Mouse (Mus musculus): ENCODE data around the gene Tepsin. TPM values are rescaled to one million over a fixed set of nuclear protein-coding genes. Genes with fewer than 3 reads are reported as not detected.

The Tepsin gene
- 10 to 100 TPM; 19.3 to 19.7 TPM for total RNA-seq (2021)
- long read RNA-seq, transcript Tepsin-202 (13 exons, 2,770 nt) = major isoform, 10 of 21 reads
- long read RNA-seq, partial matches to known transcripts = 6 of 21 reads
- long read RNA-seq, other reads (novel, unspliced or antisense) = 5 of 21 reads

GRCm38 (mm10) chr11:120098588-120099511 is at the start of gene Tepsin, which contains the start of gene Ndufaf8:
Gene Tepsin, minus strand, starts transcription at chr11:120098731.
Gene Ndufaf8, plus strand, starts transcription at chr11:120098928.
- peak; percentile 100 for DNase-seq (ENCODE audit: low spot score in 2 of 2)

GRCm38 (mm10) chr11:120143708-120144497 is 45.4 kb upstream of the Tepsin start:
- DNase-seq (ENCODE audit: low spot score in 2 of 2) = no peak

GRCm38 (mm10) chr11:120142601-120143051 is 44.1 kb upstream of the Tepsin start:
- DNase-seq (ENCODE audit: low spot score in 2 of 2) = peak in 1 of 2 experiments; percentile 55

- DNase-seq (ENCODE audit: low spot score in 2 of 2) = no peak
Measured at GRCm38 (mm10) chr11:120140255-120140654, 41.7 kb upstream of the Tepsin start.

GRCm38 (mm10) chr11:120139309-120139731 is 40.8 kb upstream of the Tepsin start:
- DNase-seq (ENCODE audit: low spot score in 2 of 2) = no peak

GRCm38 (mm10) chr11:120137625-120138004 is 39.1 kb upstream of the Tepsin start:
- DNase-seq (ENCODE audit: low spot score in 2 of 2) = no peak

- peak; percentile 50 to 66 for DNase-seq (ENCODE audit: low spot score in 2 of 2)
Measured at GRCm38 (mm10) chr11:120136796-120137624, 38.5 kb upstream of the Tepsin start.

GRCm38 (mm10) chr11:120136195-120136594 is 37.7 kb upstream of the Tepsin start:
- DNase-seq (ENCODE audit: low spot score in 2 of 2) = no peak

GRCm38 (mm10) chr11:120134847-120135530 is 36.5 kb upstream of the Tepsin start:
- no peak for DNase-seq (ENCODE audit: low spot score in 2 of 2)

GRCm38 (mm10) chr11:120134148-120134547 is 35.6 kb upstream of the Tepsin start:
- DNase-seq (ENCODE audit: low spot score in 2 of 2) = no peak

GRCm38 (mm10) chr11:120129281-120129680 is 30.8 kb upstream of the Tepsin start:
- DNase-seq (ENCODE audit: low spot score in 2 of 2) = no peak

- no peak for DNase-seq (ENCODE audit: low spot score in 2 of 2)
Measured at GRCm38 (mm10) chr11:120126845-120127244, 28.3 kb upstream of the Tepsin start.

GRCm38 (mm10) chr11:120122126-120122525 is 23.6 kb upstream of the Tepsin start:
- no peak for DNase-seq (ENCODE audit: low spot score in 2 of 2)

- peak; percentile 82 to 87 for DNase-seq (ENCODE audit: low spot score in 2 of 2)
Measured at GRCm38 (mm10) chr11:120120642-120121420, 22.3 kb upstream of the Tepsin start.

GRCm38 (mm10) chr11:120119936-120120541 is 21.5 kb upstream of the Tepsin start:
- no peak for DNase-seq (ENCODE audit: low spot score in 2 of 2)

- DNase-seq (ENCODE audit: low spot score in 2 of 2) = no peak
Measured at GRCm38 (mm10) chr11:120119108-120119507, 20.6 kb upstream of the Tepsin start.

GRCm38 (mm10) chr11:120117626-120118025 is 19.1 kb upstream of the Tepsin start:
- DNase-seq (ENCODE audit: low spot score in 2 of 2) = no peak

GRCm38 (mm10) chr11:120114488-120115215 is 16.1 kb upstream of the Tepsin start:
- DNase-seq (ENCODE audit: low spot score in 2 of 2) = no peak

Measured in layer of hippocampus, postnatal 10 days (tissue).